Mouse (Mus musculus) G1E (cell line): ENCODE measurements at regions not wholly inside any gene's neighbourhood (a gene's known extent, or its start where the extent isn't known, plus 50 kb on each side); places are given as distances from the start of the nearest gene placed in this dataset.

Experiments used
- CTCF ChIP-seq: IDR thresholded peaks from 2 replicates; pipeline ENCODE4 v1.5.1; 2012; ENCODE audit warnings: low read depth, low read length, inconsistent platforms, mixed read lengths
- GATA1 ChIP-seq: IDR thresholded peaks from 2 replicates; pipeline ENCODE4 v1.6.1; 2012; ENCODE audit warnings: borderline replicate concordance, low read length, inconsistent platforms, mixed read lengths
- TAL1 ChIP-seq: conservative IDR thresholded peaks from 2 replicates; pipeline ENCODE4 v1.6.1; 2012; ENCODE audit warnings: low read depth, low read length, inconsistent platforms, mixed read lengths

DNA sequence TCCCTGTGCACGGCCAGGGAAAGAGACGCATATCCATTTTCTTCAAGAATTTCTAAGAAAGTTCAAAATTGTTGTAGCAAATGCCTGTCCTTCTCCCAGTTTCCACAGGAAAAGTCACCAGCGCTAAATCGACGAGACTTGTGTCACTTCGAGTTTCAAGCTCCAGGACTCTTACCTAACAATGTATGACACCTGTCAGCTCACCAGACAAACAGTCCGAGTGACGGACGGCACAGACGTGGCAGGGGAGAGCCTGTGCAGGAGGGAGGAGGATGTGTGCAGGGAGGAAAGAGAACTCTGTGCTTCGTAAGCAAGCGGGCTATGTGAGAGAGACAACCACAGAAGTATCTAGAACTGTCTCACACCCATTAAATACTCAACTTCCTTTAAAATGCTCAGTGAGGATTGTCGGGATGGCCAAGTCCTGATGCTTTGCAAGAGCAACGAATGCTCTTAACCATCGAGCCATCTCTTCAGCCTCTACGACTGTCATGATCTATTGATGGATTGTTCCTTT is 109.7 kb upstream of the Dapk1 start:
- TF ChIP-seq GATA1 = no peak
- no peak for TF ChIP-seq CTCF
- TF ChIP-seq TAL1 = no peak
